ENCODE assay signal across 8 mouse cellular contexts in genomic region chr19:31664159-31664991, GRCm38 (mm10).
A peak's percentile ranks its signal among the peaks of the same experiment; 100 is the strongest.
DNase-seq lines count a peak whose midpoint lies in the region; ATAC-seq and TF ChIP-seq lines count a peak whose summit lies in the region.

No protein-coding gene starts in this region.

- TF ChIP-seq CTCF in intestine, postnatal 0 days (IDR thresholded peaks at IDR 0.05; ENCODE audit: low read depth): no peak

- H3K4me3 ChIP-seq in intestine, postnatal 0 days (ENCODE audit: low read depth, low read length): peak overlapping the region; percentile 50

- DNase-seq in adrenal gland, adult 18-20 months (ENCODE audit: low spot score in 2 of 2): peak; percentile 42
- peak; percentile 82 for DNase-seq in embryo, embryonic 11 days
- peak; percentile 95 for DNase-seq in heart, adult 11 months
- peak; percentile 64 for DNase-seq in left cerebral cortex, postnatal 4 days
- DNase-seq in right cerebral cortex, postnatal 36 days (ENCODE audit: low spot score in 2 of 2): peak; percentile 41 to 52

- no peaks in the 10 kb centered on the region for H3K36me3 ChIP-seq in intestine, postnatal 0 days (ENCODE audit: control insufficient read depth, insufficient read depth)

- H3K27ac ChIP-seq in intestine, postnatal 0 days (ENCODE audit: low read depth, low read length): peak overlapping the region; percentile 30; the same call in 1 of the 2 replicates

- H3K9ac ChIP-seq in intestine, postnatal 0 days (ENCODE audit: low read depth, low read length): peak overlapping the region; percentile 50

- no peaks in the 10 kb centered on the region for H3K9me3 ChIP-seq in intestine, postnatal 0 days (ENCODE audit: control insufficient read depth)

- intact Hi-C loops in left cerebral cortex, postnatal 4 days (cut with DNase I): no loop called here

- no peaks in the 10 kb centered on the region for H3K4me1 ChIP-seq in intestine, postnatal 0 days (replicated peaks; ENCODE audit: control insufficient read depth, insufficient read depth, low read length)

- peak overlapping the region; percentile 68 for H3K4me2 ChIP-seq in intestine, postnatal 0 days (replicated peaks; ENCODE audit: low read depth)

- H3K27me3 ChIP-seq in intestine, postnatal 0 days (replicated peaks; ENCODE audit: control insufficient read depth, insufficient read depth, low read length): peaks cover 18% of the 10 kb centered on the region

- WGBS in intestine, postnatal 0 days: under 1% methylated on average over 50 of the region's 52 CpGs

- no peak for ATAC-seq in intestine, postnatal 0 days
- ATAC-seq in megakaryocyte-erythroid progenitor cell, adult 5-6 weeks (replicated peaks; ENCODE audit: low FRiP score, low TSS enrichment, poor library complexity, severe bottlenecking): peak; percentile 94
- no peak for ATAC-seq in activated CD4-positive, CD25-positive, alpha-beta regulatory T cell, adult 4 months

Comparison
In these comparisons a context has a peak if more than half of its experiments do, and no peak if none do; other contexts are left out.
1. DNase-seq: peak in every context shown above with its lines; median percentile 95 in heart, adult 11 months; 82 in embryo, embryonic 11 days; 64 in left cerebral cortex, postnatal 4 days; 46 in right cerebral cortex, postnatal 36 days; 42 in adrenal gland, adult 18-20 months.